Mouse (Mus musculus): ENCODE measurements around the gene Akirin2. TPM values are rescaled to one million over a fixed set of nuclear protein-coding genes. Genes with fewer than 3 reads are reported as not detected.
"Not testable (repeated sequence)": the region's sequence is repeated elsewhere in the genome, so short reads cannot be mapped to it uniquely, and the experiment has no call there.

The Akirin2 gene
- 10 to 100 TPM; 48.1 to 48.6 TPM for total RNA-seq (2021)
- long read RNA-seq, experiment 1, transcript Akirin2-201 (5 exons, 1,397 nt): major isoform, 27 of 29 reads
- long read RNA-seq, experiment 1, partial matches to known transcripts: 2 of 29 reads
- long read RNA-seq, experiment 1, other reads (novel, unspliced or antisense): 0 of 29 reads
- long read RNA-seq, experiment 2, transcript Akirin2-201 (5 exons, 1,397 nt): major isoform, 30 of 32 reads
- long read RNA-seq, experiment 2, partial matches to known transcripts: 1 of 32 reads
- long read RNA-seq, experiment 2, other reads (novel, unspliced or antisense): 1 of 32 reads

DNA sequence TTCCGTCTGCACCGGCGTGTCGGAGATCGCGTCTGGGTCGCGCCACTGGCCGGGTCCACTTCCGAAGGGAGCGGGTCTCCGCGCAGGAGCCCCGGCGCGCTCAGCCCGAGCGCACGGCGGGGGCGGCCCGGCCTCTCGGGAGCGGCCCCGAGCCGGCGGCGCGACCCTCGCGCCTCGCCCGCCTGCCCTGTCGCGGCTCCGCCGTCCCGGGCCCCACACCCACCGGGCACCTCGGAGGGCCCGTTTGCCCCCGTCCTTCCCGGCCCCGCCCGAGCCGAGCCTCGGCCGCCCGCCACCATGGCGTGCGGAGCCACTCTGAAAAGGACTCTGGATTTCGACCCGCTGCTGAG, at the start of gene Akirin2:
Gene Akirin2, plus strand, starts transcription at position 190 of the 350 bp plus-strand sequence.
- DNase-seq (ENCODE audit: low spot score): no peak

DNA sequence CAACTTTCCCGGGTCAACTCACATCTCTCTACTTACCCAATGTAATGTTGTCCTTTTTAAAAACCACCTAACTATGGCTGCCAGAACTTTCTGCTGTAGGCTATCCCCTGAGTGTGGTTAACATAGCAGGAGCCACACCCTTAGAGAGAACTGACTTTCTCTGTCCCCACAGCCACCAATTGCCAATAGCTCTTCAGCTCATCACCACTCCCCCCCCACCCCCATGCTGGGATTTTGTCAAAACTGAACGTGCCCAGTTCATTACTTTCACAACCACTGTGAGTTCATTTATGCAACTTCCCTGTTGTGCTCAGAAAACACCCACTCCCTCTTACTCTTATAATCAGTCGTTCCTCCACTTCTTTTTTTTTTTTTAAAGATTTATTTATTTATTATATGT, 40.4 kb upstream of the Akirin2 start:
- no peak for DNase-seq (ENCODE audit: low spot score)

DNA sequence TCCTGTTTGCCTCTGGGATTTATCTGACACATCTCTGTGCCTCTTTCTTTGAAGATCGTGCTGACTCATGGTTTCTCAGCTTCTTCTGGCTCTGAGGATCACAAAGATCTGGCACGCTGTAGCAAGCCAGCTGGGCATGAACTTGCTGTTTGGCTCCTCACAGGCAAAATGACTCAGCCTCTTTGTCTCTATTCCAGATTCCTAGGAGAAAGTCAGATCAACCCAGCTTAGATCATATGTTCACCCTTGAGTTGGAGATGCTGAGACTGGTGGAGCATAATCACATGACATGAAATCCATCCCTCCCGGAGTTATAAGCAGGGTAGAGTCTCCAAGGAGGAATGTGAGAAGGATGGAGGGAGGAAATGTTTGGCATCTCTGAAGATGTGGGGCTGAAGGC, 27.9 kb upstream of the Akirin2 start:
- DNase-seq (ENCODE audit: low spot score): peak; percentile 71

DNA sequence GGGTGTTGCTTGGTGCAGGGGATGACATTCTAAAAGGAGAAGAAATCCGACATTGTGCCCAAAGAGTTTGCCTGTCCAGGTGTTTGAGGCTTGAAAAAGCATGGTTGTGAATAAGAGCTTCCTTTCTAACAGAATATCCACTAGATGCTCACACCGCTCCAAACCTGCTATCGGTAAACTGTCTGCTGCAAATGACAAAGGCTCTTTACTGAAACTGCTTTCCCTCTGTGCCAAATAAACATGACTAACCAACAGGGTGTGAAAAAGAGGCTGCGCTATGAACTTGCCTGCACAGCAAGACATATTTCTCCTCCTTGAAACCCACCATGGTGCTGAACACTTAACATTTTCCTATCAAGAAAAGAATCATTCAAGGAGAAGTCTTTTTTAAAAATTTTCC, 27.2 kb upstream of the Akirin2 start:
- DNase-seq (ENCODE audit: low spot score): no peak

DNA sequence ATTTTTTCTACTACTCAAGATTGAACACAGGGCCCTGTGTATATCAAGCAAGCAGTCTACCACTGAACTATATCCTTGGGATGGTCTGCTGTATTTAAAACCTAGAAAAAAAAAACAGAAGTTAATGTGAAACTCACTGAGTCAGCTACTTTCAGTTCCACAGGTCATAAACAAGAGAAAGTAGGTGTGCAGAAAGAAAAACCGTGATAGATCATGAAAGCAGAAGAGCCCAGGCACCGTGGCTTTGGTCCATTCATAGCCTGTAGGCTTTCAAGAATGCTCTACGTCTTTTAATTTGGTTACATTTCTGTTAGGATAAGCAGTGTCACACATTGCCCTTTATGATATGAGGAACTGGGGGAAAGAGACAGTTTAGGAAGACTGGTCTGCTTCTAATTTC, 24.0 kb upstream of the Akirin2 start:
- no peak for DNase-seq (ENCODE audit: low spot score)

DNA sequence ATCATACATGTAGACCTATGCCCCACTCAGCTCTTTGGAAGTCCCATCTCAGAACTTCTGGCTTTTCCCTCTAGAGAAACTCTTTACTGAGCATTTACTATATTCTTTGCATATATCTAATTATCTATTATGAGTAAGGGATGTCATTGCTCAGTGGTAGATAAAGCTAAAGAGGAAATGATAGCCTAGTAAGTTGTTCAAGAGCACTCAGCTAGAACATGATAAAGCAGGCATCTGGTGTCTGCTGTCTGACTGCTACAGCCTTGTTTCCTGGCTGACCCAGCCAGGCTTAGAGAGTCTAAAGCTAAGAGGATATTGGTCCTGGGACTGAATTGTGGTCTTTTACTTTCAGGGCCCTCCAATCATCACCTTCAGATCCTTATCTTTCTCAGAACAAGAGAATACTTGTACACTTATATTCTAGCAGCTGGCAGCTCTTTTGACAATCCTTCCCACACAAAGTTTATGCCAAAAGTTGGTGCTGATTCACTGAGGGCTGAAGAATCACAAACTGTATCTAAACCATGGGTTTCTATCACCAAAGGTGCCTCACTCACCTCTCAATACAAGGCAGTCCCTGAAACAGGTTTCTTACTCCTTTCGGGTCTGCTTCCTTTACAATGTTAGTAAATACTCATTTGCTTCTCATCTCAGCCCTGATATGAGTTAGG, 22.2 kb upstream of the Akirin2 start:
- no peak for DNase-seq (ENCODE audit: low spot score)

DNA sequence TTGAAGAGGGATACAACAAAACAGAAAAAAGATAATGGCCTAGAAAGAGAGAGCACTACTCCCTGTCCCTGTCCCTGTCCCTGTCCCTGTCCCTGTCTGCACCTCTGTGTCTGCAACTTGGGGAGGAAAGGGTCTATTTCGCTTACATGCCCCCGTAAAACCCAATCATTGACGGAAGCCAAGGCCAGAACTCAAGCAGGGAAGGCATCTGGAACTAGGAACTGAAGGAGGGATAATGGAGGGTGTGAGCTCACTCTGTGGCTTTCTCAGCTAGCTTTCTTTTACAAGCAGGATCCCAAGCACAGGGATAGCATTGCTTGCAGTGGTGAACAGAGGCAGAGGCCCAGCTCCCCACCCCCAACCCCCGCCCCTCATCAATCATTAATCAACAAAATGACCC, 21.4 kb upstream of the Akirin2 start:
- no peak for DNase-seq (ENCODE audit: low spot score)

DNA sequence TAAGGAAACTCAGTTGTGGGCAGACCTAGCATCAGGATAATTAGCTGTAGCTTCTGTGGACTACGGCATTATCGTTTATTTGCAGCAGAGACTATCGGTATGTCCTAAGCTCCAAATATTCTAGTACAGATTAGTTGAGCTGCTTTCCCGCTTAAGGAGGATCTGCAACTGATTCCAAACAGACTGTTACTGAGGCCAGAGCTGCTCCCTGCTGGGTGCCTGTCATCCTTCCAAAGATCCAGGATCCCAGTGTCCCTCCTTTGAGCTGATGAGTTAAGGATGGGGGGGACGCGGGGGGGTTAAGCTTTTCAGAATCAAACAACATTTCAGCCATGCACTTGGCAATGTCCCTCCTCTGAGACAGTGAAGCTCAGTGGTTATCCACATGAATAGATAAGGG, 20.8 kb upstream of the Akirin2 start:
- DNase-seq (ENCODE audit: low spot score): no peak

DNA sequence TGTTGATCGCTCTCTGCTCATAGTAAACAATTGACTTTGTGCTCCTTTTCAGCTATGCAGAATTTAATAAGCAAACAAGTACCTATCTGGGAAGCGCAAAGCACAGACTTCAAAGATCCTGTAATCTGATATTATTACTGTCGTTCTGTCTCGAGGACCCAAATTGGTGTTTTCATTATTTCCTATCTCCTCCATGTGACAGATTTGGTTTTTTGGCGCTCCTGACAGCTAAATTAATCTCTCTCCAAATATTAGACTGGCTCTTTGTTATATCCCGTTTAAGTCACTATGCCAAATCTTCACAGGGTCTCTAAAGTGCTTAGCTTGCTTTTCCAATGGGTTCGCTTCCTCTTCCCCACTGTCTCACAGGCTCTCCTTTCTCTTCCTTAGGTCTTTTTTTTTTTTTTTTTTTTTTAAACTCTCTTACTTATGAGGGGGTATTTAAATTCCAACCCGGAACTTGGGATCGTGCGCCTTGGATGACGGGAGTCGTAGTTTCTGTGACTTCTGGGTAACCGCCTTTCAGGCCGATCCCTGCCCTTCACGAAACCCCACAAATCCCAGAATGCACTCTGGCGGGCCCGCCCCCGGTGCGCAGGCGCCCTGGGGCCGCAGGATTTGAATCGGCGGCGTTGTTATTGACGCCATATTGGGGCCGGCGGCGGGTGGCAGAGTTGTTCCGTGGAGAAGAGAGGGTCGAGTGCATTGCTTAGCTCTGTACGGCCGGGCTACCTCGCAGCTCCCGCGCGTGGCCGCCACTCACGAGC, 573 bp upstream of the Akirin2 start:
- peak; percentile 97 for DNase-seq (ENCODE audit: low spot score)

DNA sequence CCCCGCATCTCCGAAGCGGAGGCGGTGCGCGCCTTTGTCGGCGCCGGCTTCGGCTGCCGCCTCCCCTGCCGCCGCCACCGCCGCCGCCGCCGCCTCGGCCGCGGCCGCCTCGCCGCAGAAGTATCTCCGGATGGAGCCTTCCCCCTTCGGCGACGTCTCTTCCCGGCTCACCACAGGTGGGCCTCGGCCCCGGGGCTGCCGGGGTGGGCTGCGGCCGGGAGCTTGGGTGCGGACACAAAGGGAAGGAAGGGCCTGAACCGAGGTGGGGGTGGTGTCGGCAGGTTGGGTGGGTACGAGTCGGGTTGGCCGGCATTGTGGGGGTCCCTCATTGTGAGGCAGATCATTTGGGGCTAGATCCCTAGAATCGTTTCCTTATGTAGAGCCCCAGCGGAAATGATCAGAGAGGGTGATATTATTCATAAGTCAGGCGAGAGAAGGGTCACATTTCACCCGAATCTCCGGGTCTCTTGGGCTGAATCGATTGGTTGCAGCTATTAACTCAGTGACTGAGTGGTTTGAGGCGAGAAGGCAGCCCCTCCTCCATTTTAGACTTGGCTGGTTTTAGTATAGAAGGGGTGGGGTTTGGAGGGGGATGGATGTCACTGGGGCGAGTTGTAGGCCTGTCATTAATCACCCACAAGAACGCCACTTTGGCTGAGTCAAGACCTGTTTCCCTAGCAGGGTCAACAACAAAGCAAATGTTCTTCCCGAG, 517 bp downstream of the Akirin2 start:
- DNase-seq (ENCODE audit: low spot score): peak; percentile 62

DNA sequence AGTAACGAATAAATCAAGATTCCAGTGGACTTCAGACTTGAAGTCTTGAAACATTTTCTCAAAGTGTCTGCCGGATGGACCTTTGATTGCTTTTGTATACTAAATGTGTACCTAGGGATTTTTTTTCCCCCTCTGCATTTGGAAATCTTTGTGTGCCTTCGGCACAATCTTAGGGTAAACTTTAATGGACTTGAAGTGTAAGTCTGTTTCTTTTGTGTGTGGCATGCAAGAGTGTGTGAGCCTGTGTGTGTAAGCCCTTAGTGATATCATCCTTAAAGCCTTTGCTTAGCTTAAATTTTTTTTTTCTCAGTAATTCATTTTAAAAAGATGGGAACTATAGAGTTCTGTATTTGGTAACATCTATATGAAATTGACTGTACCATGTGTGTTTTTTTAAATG, 1.2 kb downstream of the Akirin2 start:
- no peak for DNase-seq (ENCODE audit: low spot score)

DNA sequence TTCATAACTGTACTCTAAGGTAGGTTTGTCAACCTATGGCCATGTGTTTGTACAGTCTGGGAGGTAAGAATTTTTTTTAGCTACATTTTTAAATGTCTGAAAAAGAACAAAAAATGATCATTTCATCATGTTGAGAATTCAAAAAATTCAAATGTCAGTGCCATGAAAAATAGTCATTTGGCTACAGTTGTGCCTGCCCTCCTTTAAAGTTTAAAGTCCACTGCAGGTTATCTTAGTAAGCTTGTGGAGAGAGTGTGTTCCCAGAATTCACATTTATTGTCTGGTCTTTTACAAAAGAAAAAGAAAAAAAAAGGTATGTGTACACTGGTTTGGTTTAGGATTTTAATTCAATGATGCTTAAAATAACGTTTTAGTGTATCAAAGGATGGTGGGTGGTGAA, 3.9 kb downstream of the Akirin2 start:
- no peak for DNase-seq (ENCODE audit: low spot score)

DNA sequence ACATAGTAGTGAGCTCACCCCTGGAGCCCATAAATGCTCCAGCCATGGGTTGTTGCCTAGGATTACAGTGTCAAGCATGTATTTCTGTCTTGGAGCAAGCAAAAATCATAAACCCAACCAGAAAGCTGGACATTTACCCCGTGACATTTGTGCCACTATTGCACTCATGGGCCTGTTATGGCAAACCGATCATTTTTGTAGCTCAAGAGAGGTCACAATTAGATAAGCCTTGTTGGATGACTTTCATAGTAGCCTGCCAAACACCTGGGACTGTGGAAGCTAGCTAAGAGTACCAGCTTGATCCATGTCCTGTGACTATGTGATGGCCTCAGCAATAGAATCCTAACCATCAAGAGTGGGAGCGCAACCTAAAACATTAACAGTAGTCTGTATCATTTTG, 4.9 kb downstream of the Akirin2 start:
- no peak for DNase-seq (ENCODE audit: low spot score)

DNA sequence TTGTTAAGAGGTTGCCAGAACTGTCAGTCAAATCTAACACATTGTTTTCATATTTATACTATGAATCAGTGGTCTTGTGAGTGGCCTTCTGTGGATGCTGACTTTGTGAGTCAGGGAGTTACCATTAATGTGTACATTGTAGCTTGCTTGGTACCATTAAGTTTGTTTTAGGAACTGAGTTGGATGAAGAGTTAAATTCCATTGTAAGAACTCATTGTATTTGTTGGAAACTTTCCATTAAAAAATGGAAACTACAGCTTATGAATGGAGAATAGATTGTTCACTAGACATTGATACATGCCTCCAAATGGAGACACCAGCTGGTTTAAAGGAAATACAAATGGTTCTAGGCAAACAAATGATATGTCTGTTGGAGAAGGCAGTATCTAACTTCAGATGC, 5.4 kb downstream of the Akirin2 start:
- no peak for DNase-seq (ENCODE audit: low spot score)

DNA sequence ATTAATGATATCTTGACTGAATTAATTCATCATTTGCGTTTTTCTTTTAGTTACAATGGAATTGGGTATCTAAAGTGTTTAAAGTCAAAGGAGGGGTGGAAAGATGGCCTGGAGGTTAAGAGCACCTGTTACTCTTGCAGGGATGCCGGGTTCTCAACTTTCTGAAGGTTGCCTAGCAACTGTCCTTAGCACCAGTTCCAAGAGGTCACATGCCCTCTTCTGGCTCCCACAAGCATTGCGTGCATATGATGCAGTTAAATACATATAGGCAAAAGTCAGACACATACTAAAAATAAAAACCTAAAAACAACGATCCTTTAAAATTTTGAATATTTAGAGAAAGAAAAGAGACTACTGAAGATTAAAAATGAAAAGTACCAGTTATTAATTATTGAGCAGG, 10.2 kb downstream of the Akirin2 start:
- peak; percentile 48 for DNase-seq (ENCODE audit: low spot score)

DNA sequence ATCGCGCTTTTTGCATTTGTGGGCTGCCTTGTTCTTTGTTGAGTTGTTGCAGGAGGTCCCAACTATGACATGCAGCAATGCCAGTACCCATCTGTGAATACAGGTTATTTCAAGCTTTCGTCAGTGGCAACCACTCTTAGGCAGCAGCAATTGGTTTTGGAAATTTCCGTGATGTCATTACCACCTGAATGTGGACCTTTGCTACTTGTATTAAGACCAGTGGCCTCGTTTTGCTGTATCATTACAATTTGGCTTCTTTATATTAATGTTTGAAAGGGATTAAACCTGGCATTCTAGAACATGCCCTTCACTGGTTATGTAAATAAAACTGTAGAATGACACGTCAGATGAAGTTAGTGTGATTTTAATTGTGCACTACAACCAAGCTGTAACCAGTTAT, 15.5 kb downstream of the Akirin2 start:
- no peak for DNase-seq (ENCODE audit: low spot score)

DNA sequence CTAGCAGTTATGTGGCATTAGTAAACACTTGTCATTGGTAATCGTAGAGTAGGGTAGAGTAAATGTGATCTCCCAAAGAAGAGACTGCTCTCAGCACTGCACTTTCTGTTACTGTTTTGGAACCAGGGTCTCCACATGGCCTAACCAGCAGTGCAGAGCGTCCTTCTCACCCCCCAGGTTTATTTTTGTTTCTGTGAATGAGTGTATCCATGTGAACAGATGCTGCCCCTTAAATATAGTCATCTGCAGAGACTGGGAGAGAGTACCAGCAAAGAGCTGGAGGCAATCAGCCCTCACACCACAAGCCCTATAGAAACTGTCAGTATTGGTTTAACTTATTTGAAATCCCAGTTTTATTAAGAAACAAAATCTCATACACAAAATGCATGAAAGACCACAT, 22.1 kb downstream of the Akirin2 start:
- no peak for DNase-seq (ENCODE audit: low spot score)

DNA sequence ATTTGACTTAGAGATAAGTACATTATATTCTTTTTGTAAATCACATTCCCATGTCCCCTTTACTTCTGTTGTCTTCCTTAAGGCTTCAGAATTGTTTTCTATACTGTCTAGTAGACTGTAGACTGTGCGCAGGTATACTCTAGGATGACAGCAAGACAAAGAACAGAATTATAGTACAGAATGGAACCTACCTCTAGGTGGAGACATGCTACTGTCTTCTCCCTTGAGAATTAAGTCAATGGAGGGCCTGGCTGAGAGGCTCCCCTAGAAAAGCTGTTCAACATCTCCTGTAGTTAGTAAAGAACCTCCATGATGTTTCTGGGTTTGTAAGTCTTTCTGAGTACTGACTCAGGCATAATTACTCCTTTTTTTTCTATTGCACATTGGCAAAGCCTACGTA, 26.3 kb downstream of the Akirin2 start:
- DNase-seq (ENCODE audit: low spot score): no peak

DNA sequence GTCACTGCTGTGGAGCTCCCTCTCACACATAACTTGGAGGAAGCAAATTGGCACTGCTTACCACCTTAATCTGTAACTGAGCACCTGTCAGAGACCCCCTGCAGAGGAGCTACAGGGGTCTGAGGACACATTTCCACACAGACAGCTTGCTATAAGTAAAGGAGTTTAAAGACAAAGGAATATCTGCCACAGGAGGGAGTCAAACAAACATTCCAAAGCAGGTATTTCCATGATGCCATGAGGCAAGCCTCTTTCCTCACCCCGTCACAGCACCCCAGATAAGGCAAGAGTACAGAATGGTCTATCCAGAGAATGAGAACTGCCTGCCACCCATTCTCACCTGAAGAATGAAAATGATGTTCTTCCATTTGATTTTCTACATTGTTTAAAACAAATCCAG, 28.5 kb downstream of the Akirin2 start:
- no peak for DNase-seq (ENCODE audit: low spot score)

DNA sequence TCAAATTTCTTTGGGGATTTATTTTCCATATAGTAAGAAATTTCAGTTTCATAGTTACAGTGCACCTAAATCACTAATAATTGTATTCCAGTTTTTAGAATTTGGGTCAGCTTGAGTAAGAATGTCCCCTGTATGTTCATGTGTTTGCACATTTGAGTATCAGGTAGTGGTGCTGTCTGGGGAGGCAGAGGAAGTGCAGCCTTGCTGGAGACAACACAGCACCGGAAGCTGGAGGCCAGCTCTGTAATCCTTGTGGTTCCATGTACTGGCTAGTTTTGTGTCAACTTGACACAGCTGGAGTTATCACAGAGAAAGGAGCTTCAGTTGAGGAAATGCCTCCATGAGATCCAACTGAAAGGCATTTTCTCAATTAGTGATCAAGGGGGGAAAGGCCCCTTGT, 30.8 kb downstream of the Akirin2 start:
- not testable (repeated sequence) for DNase-seq (ENCODE audit: low spot score)

DNA sequence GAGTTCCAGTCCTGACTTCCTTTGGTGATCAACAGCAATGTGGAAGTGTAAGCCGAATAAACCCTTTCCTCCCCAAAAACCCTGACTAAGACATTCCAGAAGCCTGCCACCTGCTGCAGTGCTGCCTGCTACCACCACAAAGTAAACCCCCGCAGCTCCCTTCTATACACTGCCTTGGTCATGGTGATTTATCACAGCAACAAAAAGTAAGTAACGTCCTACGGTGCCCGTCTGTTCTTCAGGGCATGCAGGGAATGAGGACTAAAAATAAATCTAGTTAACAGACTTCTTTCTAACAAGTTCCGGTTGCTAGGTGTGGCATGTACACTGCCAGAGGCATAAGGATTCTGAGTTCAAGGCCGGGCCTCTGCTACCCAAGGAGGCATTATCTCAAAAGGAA, 31.3 kb downstream of the Akirin2 start:
- DNase-seq (ENCODE audit: low spot score): no peak

DNA sequence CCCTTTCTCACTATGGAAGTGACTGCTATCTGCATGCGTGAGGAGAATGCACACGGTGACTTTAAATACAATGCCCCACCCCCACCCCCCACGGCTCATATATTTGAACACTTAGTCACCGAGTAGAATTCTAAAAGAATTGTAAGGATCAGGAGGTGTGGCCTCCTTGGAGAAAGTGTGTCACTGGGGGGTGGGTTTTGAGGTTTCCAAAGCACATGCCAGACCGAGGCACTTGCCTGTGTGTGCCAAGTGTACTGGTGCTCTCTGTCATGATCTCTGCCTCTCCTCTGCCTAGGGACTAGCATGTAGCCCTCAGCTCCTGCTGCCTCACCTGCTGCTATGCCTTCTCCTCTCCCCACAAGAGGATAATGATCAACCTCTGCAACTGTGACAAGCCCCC, 31.7 kb downstream of the Akirin2 start:
- no peak for DNase-seq (ENCODE audit: low spot score)
